Mouse (Mus musculus): Measurements from ENCODE around the gene Ksr2.

DNA sequence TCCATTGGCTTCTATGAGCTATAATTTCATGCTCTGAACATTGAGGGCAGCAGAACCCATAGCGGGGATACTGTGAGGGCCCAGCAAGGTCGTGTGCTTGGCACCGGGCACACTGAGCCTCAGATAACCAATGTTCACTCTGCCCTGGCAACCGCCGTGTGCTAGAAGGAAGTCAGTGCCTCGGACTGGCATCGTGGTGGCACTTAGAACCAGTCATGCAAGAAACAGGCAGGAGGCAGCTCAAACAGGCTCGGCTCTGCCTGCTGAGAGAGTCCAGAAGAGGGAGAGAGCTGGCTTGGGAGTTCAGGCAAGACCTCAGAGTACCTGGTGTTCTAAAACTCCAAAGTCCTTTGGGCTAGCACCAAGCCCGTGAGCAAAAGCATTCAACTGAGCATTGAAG lies 350.7 kb downstream of the Ksr2 start:
- no peak for TF ChIP-seq CTCF (IDR thresholded peaks at IDR 0.05; ENCODE audit: low read depth)
- TF ChIP-seq EP300 (optimal IDR thresholded peaks at IDR 0.05) = no peak
